Mouse (Mus musculus): ENCODE measurements at regions not wholly inside any gene's neighbourhood (a gene's known extent, or its start where the extent isn't known, plus 50 kb on each side); places are given as distances from the start of the nearest gene placed in this dataset.

DNA sequence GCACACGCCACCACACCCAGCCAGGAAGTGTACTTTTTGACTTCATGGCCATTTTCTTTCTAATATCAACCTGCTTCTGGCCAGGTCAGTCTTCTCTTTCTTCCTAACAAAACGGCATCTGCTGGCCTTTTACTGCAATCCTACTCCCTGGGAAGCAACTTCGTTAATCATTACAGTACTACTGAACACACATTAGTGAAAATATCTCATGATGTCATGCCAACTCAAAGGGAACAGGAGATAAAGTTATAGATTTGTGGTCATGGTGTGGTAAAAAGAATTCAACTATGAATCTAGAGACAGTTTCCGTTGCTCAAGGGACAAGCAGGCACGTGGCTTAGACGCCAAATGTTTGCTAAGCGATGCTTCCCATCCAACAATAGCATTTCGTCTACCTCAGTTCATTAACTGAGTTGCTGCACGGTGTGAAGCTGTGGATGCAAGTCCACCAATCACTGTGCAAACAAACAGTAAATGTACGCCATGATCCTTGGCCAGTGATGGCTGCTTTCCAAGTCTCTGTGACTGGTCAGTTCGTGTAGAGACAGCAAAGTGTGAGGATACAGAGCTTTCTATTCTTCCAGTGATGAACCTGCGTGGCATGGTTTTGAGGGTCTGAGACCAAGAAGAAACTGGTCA lies 55.7 kb upstream of the Frmd6 start:
- peak; percentile 5 for DNase-seq

DNA sequence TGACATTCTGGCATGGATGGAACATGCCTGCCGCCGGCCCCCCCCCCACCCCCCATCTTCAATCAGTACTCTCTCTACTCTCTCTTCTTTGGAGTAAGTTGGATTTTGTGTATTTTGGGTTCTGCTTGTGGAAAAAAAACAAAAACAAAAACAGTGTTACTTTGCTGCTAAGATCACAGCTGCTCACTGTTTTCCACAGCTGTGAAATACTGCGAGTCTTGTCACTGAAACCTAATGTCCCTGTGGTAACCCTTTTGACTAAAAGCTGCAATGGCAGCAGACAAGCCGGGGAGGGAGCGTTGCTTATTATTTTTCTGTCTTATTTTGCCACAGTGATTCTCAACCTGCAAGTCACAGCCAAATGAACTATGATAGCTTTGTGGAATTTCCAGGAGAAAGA lies 51.3 kb upstream of the Frmd6 start:
- no peak for DNase-seq

DNA sequence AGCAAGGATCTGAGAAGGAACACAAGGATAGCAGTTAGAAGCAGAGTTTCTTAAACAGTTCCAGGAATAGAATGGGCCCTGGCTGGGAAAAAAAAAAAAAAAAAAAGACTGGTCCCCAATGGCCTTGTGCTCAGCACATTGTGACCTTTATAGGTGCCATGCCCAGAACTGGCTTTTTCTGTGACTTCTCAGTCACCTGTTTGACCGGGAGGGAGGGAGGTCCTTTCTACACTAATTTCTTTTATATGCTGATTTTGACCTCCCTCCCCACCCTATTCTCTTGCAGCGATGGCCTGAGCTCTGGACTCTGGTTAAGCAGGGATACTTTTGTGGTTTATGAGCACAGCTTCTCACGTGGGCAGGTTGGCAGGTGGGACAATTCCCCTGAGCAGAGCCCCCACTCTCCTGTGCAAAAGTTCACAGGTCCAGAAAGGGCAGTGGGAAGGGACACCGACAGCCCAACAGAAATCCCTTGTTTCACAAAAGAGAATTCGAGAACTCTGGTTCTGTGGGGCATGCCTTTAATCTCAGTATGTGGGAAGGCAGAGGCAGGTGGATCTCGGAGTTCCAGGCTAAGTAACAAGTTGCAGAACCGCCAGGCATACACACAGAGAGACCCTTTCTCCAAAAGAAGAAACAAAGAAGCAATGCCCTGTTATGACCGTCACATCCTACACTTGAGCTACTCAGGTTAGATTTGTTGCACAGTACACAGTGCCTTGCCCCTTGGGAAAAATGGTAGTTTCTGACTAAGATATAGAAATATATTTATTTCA lies 50.3 kb upstream of the Frmd6 start:
- DNase-seq, result peak; percentile 74
